Mouse (Mus musculus): ENCODE measurements at regions not wholly inside any gene's neighbourhood (a gene's known extent, or its start where the extent isn't known, plus 50 kb on each side); places are given as distances from the start of the nearest gene placed in this dataset.

- Histone ChIP-seq H3K27ac (no peak overlapping the region), H3K27me3 (ENCODE audit: control insufficient read depth, insufficient read depth, low read length) (no peaks in the 10 kb centered on the region), H3K36me3 (replicated peaks; ENCODE audit: control insufficient read depth, insufficient read depth, low read depth) (no peaks in the 10 kb centered on the region), H3K4me1 (replicated peaks; ENCODE audit: control insufficient read depth in 2 of 2, insufficient read depth in 2 of 2, low read length in 1 of 2) (no peaks in the 10 kb centered on the region), H3K4me2 (ENCODE audit: low read depth) (no peak overlapping the region), H3K9me3 (ENCODE audit: control insufficient read depth, low read length) (no peaks in the 10 kb centered on the region), H3K9ac (replicated peaks) (no peak overlapping the region), H3K4me3 (ENCODE audit: insufficient read depth in 1 of 2, low read depth in 2 of 2, low read length in 2 of 2) (no peak overlapping the region)
- TF ChIP-seq CTCF (IDR thresholded peaks at IDR 0.05; ENCODE audit: low read depth) (no peak), EP300 (IDR thresholded peaks at IDR 0.05; ENCODE audit: low read depth) (no peak)
- no peak for DNase-seq (ENCODE audit: low read depth in 3 of 3, low spot score in 3 of 3)
- 66% methylated on average over 7 of the region's 7 CpGs for WGBS (ENCODE audit: insufficient replicate concordance)
- ATAC-seq (ENCODE audit: insufficient read depth): no peak
These were observed 56.5 kb upstream of the Ptgfrn start for GRCm38 (mm10) chr3:101166580-101166979.

- Histone ChIP-seq H3K27me3 (ENCODE audit: control insufficient read depth, insufficient read depth, low read length) (no peaks in the 10 kb centered on the region), H3K4me1 (replicated peaks; ENCODE audit: control insufficient read depth in 2 of 2, insufficient read depth in 2 of 2, low read length in 1 of 2) (no peaks in the 10 kb centered on the region), H3K27ac (no peak overlapping the region), H3K9me3 (ENCODE audit: control insufficient read depth, low read length) (no peaks in the 10 kb centered on the region), H3K4me3 (ENCODE audit: insufficient read depth in 1 of 2, low read depth in 2 of 2, low read length in 2 of 2) (no peak overlapping the region), H3K4me2 (ENCODE audit: low read depth) (no peak overlapping the region), H3K36me3 (replicated peaks; ENCODE audit: control insufficient read depth, insufficient read depth, low read depth) (no peaks in the 10 kb centered on the region), H3K9ac (replicated peaks) (no peak overlapping the region)
- TF ChIP-seq EP300 (IDR thresholded peaks at IDR 0.05; ENCODE audit: low read depth): no peak
- TF ChIP-seq CTCF (IDR thresholded peaks at IDR 0.05; ENCODE audit: low read depth): no peak
- WGBS (ENCODE audit: insufficient replicate concordance): 52% methylated on average over 6 of the region's 6 CpGs
- no peak for ATAC-seq (ENCODE audit: insufficient read depth)
- no peak for DNase-seq (ENCODE audit: low read depth in 3 of 3, low spot score in 3 of 3)
These were observed 55.2 kb upstream of the Ptgfrn start for GRCm38 (mm10) chr3:101165261-101165660.

GRCm38 (mm10) chr3:101164771-101165170 lies 54.7 kb upstream of the Ptgfrn start:
- ATAC-seq (ENCODE audit: insufficient read depth): no peak
- H3K27ac ChIP-seq: no peak overlapping the region
- no peaks in the 10 kb centered on the region for H3K9me3 ChIP-seq (ENCODE audit: control insufficient read depth, low read length)
- TF ChIP-seq CTCF (IDR thresholded peaks at IDR 0.05; ENCODE audit: low read depth) (no peak), EP300 (IDR thresholded peaks at IDR 0.05; ENCODE audit: low read depth) (no peak)
- no peak overlapping the region for H3K4me2 ChIP-seq (ENCODE audit: low read depth)
- WGBS (ENCODE audit: insufficient replicate concordance): 61% methylated on average over 5 of the region's 5 CpGs
- no peak for DNase-seq (ENCODE audit: low read depth in 3 of 3, low spot score in 3 of 3)
- no peak overlapping the region for H3K9ac ChIP-seq (replicated peaks)
- H3K4me1 ChIP-seq (replicated peaks; ENCODE audit: control insufficient read depth in 2 of 2, insufficient read depth in 2 of 2, low read length in 1 of 2): no peaks in the 10 kb centered on the region
- H3K4me3 ChIP-seq (ENCODE audit: insufficient read depth in 1 of 2, low read depth in 2 of 2, low read length in 2 of 2): no peak overlapping the region
- H3K36me3 ChIP-seq (replicated peaks; ENCODE audit: control insufficient read depth, insufficient read depth, low read depth): no peaks in the 10 kb centered on the region
- no peaks in the 10 kb centered on the region for H3K27me3 ChIP-seq (ENCODE audit: control insufficient read depth, insufficient read depth, low read length)

- Histone ChIP-seq H3K4me2 (ENCODE audit: low read depth) (no peak overlapping the region), H3K27ac (no peak overlapping the region), H3K36me3 (replicated peaks; ENCODE audit: control insufficient read depth, insufficient read depth, low read depth) (no peaks in the 10 kb centered on the region), H3K4me1 (replicated peaks; ENCODE audit: control insufficient read depth in 2 of 2, insufficient read depth in 2 of 2, low read length in 1 of 2) (no peaks in the 10 kb centered on the region), H3K4me3 (ENCODE audit: insufficient read depth in 1 of 2, low read depth in 2 of 2, low read length in 2 of 2) (no peak overlapping the region), H3K9ac (replicated peaks) (no peak overlapping the region), H3K9me3 (ENCODE audit: control insufficient read depth, low read length) (no peaks in the 10 kb centered on the region), H3K27me3 (ENCODE audit: control insufficient read depth, insufficient read depth, low read length) (no peaks in the 10 kb centered on the region)
- WGBS (ENCODE audit: insufficient replicate concordance): 65% methylated on average over 4 of the region's 4 CpGs
- ATAC-seq (ENCODE audit: insufficient read depth): no peak
- no peak for DNase-seq (ENCODE audit: low read depth in 3 of 3, low spot score in 3 of 3)
- TF ChIP-seq EP300 (IDR thresholded peaks at IDR 0.05; ENCODE audit: low read depth) (no peak), CTCF (IDR thresholded peaks at IDR 0.05; ENCODE audit: low read depth) (no peak)
These were observed 53.9 kb upstream of the Ptgfrn start for GRCm38 (mm10) chr3:101163991-101164434.

GRCm38 (mm10) chr3:101163160-101163990 lies 53.3 kb upstream of the Ptgfrn start:
- TF ChIP-seq EP300 (IDR thresholded peaks at IDR 0.05; ENCODE audit: low read depth) (no peak), CTCF (IDR thresholded peaks at IDR 0.05; ENCODE audit: low read depth) (no peak)
- H3K9me3 ChIP-seq (ENCODE audit: control insufficient read depth, low read length): no peaks in the 10 kb centered on the region
- no peak overlapping the region for H3K4me3 ChIP-seq (ENCODE audit: insufficient read depth in 1 of 2, low read depth in 2 of 2, low read length in 2 of 2)
- ATAC-seq (ENCODE audit: insufficient read depth) (no peak), DNase-seq (ENCODE audit: low read depth in 3 of 3, low spot score in 3 of 3) (no peak)
- no peaks in the 10 kb centered on the region for H3K27me3 ChIP-seq (ENCODE audit: control insufficient read depth, insufficient read depth, low read length)
- no peaks in the 10 kb centered on the region for H3K4me1 ChIP-seq (replicated peaks; ENCODE audit: control insufficient read depth in 2 of 2, insufficient read depth in 2 of 2, low read length in 1 of 2)
- H3K4me2 ChIP-seq (ENCODE audit: low read depth): no peak overlapping the region
- H3K27ac ChIP-seq: no peak overlapping the region
- H3K36me3 ChIP-seq (replicated peaks; ENCODE audit: control insufficient read depth, insufficient read depth, low read depth): no peaks in the 10 kb centered on the region
- no peak overlapping the region for H3K9ac ChIP-seq (replicated peaks)
- WGBS (ENCODE audit: insufficient replicate concordance): 46% methylated on average over 16 of the region's 16 CpGs

Data from liver, embryonic 14.5 days (tissue).